Mouse (Mus musculus): ENCODE data around the gene Plekha7.

DNA sequence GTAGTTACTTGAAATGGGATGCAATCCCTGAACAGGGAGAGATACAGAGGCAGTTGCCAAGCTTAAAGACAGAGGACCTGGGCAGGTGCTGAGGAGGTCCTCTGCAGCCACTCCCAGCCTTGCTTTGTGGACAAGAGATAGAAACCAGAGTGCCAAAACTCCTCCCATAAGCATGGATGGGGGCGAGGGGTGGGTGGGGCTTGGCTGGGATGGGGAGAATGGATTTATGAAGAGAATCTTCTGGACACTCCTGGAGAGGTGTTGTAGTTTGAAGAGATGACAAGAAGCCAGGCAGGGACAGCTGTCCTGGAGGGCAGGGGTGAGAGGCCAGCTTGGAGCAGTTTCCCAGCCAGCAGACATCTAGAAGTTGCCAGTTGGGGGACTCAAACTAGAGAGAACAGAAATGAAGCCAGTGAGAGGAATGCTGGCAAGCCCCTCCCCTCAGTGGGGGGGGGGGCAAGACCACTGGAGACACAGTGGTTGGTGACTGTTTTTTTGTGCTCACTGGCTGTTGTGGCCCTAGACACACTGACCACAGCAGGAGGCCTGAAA lies 188.8 kb downstream of the Plekha7 start:
- TF ChIP-seq GATA1 (IDR thresholded peaks at IDR 0.05; ENCODE audit: borderline replicate concordance, low read length) (no peak), FLI1 (IDR thresholded peaks at IDR 0.05; ENCODE audit: low read length) (no peak)
